Mouse (Mus musculus): ENCODE data around the gene Qrfpr.
A peak's percentile ranks its signal among the peaks of the same experiment; 100 is the strongest.

Gene Qrfpr

DNA sequence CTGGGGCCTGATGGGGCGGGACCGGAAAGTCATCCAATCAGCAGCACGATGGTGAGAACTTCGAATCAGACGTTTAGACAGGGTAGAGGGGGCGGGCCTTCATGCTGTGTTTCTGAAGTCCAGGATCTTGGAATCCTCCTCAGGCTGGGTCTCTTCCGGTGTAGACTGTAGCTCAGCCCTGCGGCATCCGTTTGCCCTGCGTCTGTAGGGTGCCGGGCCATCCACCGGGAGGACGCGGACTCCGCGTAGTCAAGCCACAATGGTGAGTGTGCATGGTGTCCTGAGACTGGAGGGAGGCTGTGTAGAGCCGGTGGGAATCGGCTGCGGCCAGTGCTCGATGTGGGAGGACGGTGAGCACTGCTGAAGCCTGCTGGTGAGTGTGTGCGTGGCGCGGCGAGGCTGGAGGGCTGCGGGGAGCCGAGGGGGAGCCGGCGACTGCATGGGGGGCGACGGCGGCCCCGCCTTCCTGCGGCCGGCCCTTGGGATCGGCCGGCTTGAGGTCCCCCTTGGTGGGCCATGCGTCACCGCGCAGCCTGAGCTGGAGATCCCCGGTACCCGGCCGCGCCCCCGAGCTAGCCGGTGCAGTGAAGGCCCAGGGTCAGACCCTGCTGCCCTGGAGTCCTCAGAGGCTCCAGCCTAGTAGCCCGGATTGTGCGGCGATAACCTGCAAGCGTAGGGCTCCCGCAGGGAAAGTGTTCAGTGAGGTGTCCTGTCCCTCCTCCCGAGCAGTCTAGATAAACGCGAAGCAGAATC is 71.0 kb downstream of the Qrfpr start, which contains the start of gene D3Ertd254e:
Gene D3Ertd254e (plus strand): TSS at position 84 of the 753 bp plus-strand sequence.
- peak; percentile 91 for DNase-seq (ENCODE audit: low read depth, low spot score)

DNA sequence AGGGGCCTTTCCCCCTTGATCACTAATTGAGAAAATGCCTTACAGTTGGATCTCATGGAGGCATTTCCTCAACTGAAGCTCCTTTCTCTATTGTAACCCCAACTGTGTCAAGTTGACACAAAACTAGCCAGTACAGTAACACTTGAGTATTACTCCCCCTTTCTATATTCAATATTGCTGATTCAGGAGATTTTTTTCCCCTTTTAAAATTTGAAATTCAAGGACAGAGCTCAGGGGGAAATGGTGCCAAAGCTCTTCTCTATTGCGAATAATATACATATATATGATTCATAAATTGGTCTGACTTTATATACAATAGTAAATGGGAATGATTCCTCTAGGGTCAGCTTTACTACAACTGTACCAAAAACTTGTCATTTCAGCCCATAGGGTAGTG is 71.6 kb downstream of the Qrfpr start:
- no peak for DNase-seq (ENCODE audit: low read depth, low spot score)

DNA sequence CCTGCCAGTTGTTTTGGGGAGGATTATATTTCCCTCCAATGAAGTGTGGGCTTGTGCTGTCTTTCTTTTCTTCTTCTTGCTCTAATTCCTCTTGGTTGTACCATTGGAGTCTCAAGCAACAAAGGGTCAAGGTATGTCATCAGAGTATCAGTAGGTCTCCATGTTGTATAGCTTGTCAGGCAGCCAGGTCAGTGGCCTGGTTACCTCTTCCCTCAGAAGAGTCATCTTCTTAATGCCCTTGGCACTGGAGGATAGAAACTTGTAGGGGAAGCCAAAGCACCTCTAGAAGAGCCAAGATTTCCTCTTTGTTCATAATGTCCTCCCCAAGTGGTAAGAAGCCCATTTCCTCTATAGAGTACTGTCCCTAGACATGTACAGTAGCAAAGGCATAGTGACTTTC is 83.1 kb downstream of the Qrfpr start:
- no peak for DNase-seq (ENCODE audit: low read depth, low spot score)

DNA sequence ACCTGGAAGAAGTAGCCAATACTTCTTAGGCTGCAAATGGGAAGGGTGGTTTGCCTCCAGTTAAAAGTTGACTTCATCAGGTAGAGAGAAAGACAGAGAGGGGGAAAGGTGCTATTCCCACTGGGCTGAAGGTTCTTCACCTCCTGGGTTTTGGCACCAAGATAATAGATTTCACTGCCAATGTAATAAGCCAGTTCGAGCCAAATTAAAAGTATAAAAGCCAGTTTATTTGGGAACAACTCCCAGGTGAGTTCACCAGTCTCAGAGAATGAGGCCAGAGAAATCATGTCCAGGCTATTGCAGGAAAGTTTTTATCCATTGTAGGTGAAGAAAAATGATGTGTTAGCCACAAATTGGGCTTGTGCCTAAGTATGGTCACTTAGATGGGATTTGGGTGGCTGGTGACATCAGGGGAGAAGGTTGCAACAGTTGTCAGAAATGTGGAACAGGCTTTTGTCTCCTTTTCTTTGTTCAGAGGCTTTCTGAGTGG is 83.9 kb downstream of the Qrfpr start:
- no peak for DNase-seq (ENCODE audit: low read depth, low spot score)

DNA sequence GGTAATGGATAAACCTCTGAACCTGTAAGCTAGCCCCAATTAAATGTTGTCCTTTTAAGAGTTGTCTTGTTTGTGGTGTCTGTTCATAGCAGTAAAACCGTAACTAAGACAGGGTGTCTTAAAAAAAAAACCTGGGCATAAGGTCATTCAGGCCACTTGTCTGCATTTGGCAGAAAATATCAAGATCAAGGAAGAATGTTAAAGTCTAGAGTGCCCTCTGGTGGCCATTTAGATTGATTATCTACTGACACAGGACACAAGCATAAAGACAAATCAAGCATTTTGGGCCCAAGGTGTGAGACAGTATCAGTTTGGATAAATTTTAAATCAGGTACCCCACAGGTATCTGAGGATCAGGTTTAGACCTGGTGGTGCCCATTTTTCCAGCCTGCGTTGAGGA is 84.6 kb downstream of the Qrfpr start:
- no peak for DNase-seq (ENCODE audit: low read depth, low spot score)

GRCm38 (mm10) chr3:36136152-36136551 is 86.0 kb downstream of the Qrfpr start:
- no peak for DNase-seq (ENCODE audit: low read depth, low spot score)
